Mouse (Mus musculus): ENCODE results near the gene Arhgef2. TPM values are rescaled to one million over a fixed set of nuclear protein-coding genes. Genes with fewer than 3 reads are reported as not detected.

The Arhgef2 gene
- polyA plus RNA-seq, 1 experiment from 2014 or later: 41.5 TPM

GRCm38 (mm10) chr3:88689079-88689478, 83.3 kb downstream of the Arhgef2 start:
- Histone ChIP-seq H3K4me1 (ENCODE audit: control insufficient read depth, insufficient read depth, low read length) (peaks cover 14% of the 10 kb centered on the region), H3K4me2 (ENCODE audit: low read depth, low read length) (no peak overlapping the region), H3K9me3 (ENCODE audit: control insufficient read depth, low read length) (no peaks in the 10 kb centered on the region), H3K4me3 (ENCODE audit: low read length) (no peak overlapping the region), H3K9ac (ENCODE audit: low read depth, low read length) (no peak overlapping the region), H3K36me3 (ENCODE audit: control insufficient read depth, insufficient read depth, low read length) (peaks cover 11% of the 10 kb centered on the region; the same call in 1 of the 2 replicates), H3K27ac (ENCODE audit: low read length) (no peak overlapping the region), H3K27me3 (replicated peaks; ENCODE audit: control insufficient read depth, insufficient read depth, low read length) (no peaks in the 10 kb centered on the region)
- 84% methylated on average over 5 of the region's 5 CpGs for WGBS
- ATAC-seq: no peak

- Histone ChIP-seq H3K27ac (ENCODE audit: low read length) (no peak overlapping the region), H3K36me3 (ENCODE audit: control insufficient read depth, insufficient read depth, low read length) (peaks cover 30% of the 10 kb centered on the region), H3K9me3 (ENCODE audit: control insufficient read depth, low read length) (no peaks in the 10 kb centered on the region), H3K9ac (ENCODE audit: low read depth, low read length) (no peak overlapping the region), H3K4me1 (ENCODE audit: control insufficient read depth, insufficient read depth, low read length) (no peaks in the 10 kb centered on the region), H3K4me3 (ENCODE audit: low read length) (no peak overlapping the region), H3K27me3 (replicated peaks; ENCODE audit: control insufficient read depth, insufficient read depth, low read length) (no peaks in the 10 kb centered on the region), H3K4me2 (ENCODE audit: low read depth, low read length) (no peak overlapping the region)
- ATAC-seq: no peak
Measured at GRCm38 (mm10) chr3:88695545-88695944, 89.8 kb downstream of the Arhgef2 start.

Other genes starting within 250 kb of the Arhgef2 start
- gene Paqr6, start 241.4 kb upstream of the Arhgef2 start, polyA plus RNA-seq (2015; fragmentation: Nextera tagmentation; extraction: Ambion mirVana): 4.4 and 5.1 TPM in 2 replicates
- gene Bglap3, start 233.2 kb upstream of the Arhgef2 start, polyA plus RNA-seq (2015; fragmentation: Nextera tagmentation; extraction: Ambion mirVana): 2.2 and 5.3 TPM in 2 replicates
- gene Bglap2, start 227.3 kb upstream of the Arhgef2 start, polyA plus RNA-seq (2015; fragmentation: Nextera tagmentation; extraction: Ambion mirVana): not detected in 2 replicates
- gene Bglap, start 221.5 kb upstream of the Arhgef2 start, polyA plus RNA-seq (2015; fragmentation: Nextera tagmentation; extraction: Ambion mirVana): 0.69 TPM in 1 of 2 replicates, not detected in the other
- gene Pmf1, start 195.6 kb upstream of the Arhgef2 start, polyA plus RNA-seq (2015; fragmentation: Nextera tagmentation; extraction: Ambion mirVana): 112 and 129 TPM in 2 replicates
- 20.4 and 21.8 TPM in 2 replicates for gene Slc25a44, start 180.8 kb upstream of the Arhgef2 start, polyA plus RNA-seq (2015; fragmentation: Nextera tagmentation; extraction: Ambion mirVana)
- 60.9 and 71.1 TPM in 2 replicates for gene Sema4a, start 144.8 kb upstream of the Arhgef2 start, polyA plus RNA-seq (2015; fragmentation: Nextera tagmentation; extraction: Ambion mirVana)
- 126 and 127 TPM in 2 replicates for gene Lmna, start 96.0 kb upstream of the Arhgef2 start, polyA plus RNA-seq (2015; fragmentation: Nextera tagmentation; extraction: Ambion mirVana)
- gene Mex3a, start 73.6 kb upstream of the Arhgef2 start, polyA plus RNA-seq (2015; fragmentation: Nextera tagmentation; extraction: Ambion mirVana): 6.5 and 7.3 TPM in 2 replicates
- 102 and 109 TPM in 2 replicates for gene Rab25, start 57.7 kb upstream of the Arhgef2 start, polyA plus RNA-seq (2015; fragmentation: Nextera tagmentation; extraction: Ambion mirVana)
- 244 and 256 TPM in 2 replicates for gene Lamtor2, start 52.9 kb upstream of the Arhgef2 start, polyA plus RNA-seq (2015; fragmentation: Nextera tagmentation; extraction: Ambion mirVana)
- 37.2 and 38.9 TPM in 2 replicates for gene Ubqln4, start 52.2 kb upstream of the Arhgef2 start, polyA plus RNA-seq (2015; fragmentation: Nextera tagmentation; extraction: Ambion mirVana)
- 371 and 377 TPM in 2 replicates for gene Ssr2, start 30.1 kb upstream of the Arhgef2 start, polyA plus RNA-seq (2015; fragmentation: Nextera tagmentation; extraction: Ambion mirVana)
- not detected in 2 replicates for gene Rxfp4, start 47.2 kb downstream of the Arhgef2 start, polyA plus RNA-seq (2015; fragmentation: Nextera tagmentation; extraction: Ambion mirVana)
- gene Khdc4, start 79.8 kb downstream of the Arhgef2 start, polyA plus RNA-seq (2015; fragmentation: Nextera tagmentation; extraction: Ambion mirVana): 61.1 and 61.5 TPM in 2 replicates
- gene Rit1, start 110.9 kb downstream of the Arhgef2 start, polyA plus RNA-seq (2015; fragmentation: Nextera tagmentation; extraction: Ambion mirVana): 48.9 and 50.3 TPM in 2 replicates
- 15.8 and 18.8 TPM in 2 replicates for gene Syt11, start 169.2 kb downstream of the Arhgef2 start, polyA plus RNA-seq (2015; fragmentation: Nextera tagmentation; extraction: Ambion mirVana)
- 6.6 and 7.0 TPM in 2 replicates for gene Gon4l, start 229.3 kb downstream of the Arhgef2 start, polyA plus RNA-seq (2015; fragmentation: Nextera tagmentation; extraction: Ambion mirVana)

Measured in intestine, embryonic 16.5 days (tissue).